Mouse (Mus musculus): ENCODE measurements around the gene Eef1akmt3. TPM values are rescaled to one million over a fixed set of nuclear protein-coding genes. Genes with fewer than 3 reads are reported as not detected.

Gene Eef1akmt3
- polyA plus RNA-seq, 1 experiment = 0.40 TPM

GRCm38 (mm10) chr10:126988513-126989165 is 52.7 kb downstream of the Eef1akmt3 start:
- TF ChIP-seq POLR2A (IDR thresholded peaks at IDR 0.05; ENCODE audit: borderline replicate concordance, extremely low read depth, insufficient read depth, insufficient read length, poor library complexity, severe bottlenecking) (no peak), CTCF (IDR thresholded peaks at IDR 0.05; ENCODE audit: borderline replicate concordance, extremely low read depth, insufficient read depth, insufficient read length) (no peak)

GRCm38 (mm10) chr10:126987183-126988118 is 53.9 kb downstream of the Eef1akmt3 start:
- DNase-seq (ENCODE audit: low read depth) = no peak
- no peak for TF ChIP-seq POLR2A (IDR thresholded peaks at IDR 0.05; ENCODE audit: borderline replicate concordance, extremely low read depth, insufficient read depth, insufficient read length, poor library complexity, severe bottlenecking)
- TF ChIP-seq CTCF (IDR thresholded peaks at IDR 0.05; ENCODE audit: borderline replicate concordance, extremely low read depth, insufficient read depth, insufficient read length) = no peak

More at GRCm38 (mm10) chr10:126988513-126989165, 52.7 kb downstream of the Eef1akmt3 start:
- no peak for DNase-seq (ENCODE audit: low read depth)

GRCm38 (mm10) chr10:126986541-126986961 is 54.8 kb downstream of the Eef1akmt3 start:
- DNase-seq (ENCODE audit: low read depth) = peak; percentile 87
- TF ChIP-seq CTCF (IDR thresholded peaks at IDR 0.05; ENCODE audit: borderline replicate concordance, extremely low read depth, insufficient read depth, insufficient read length) (no peak), POLR2A (IDR thresholded peaks at IDR 0.05; ENCODE audit: borderline replicate concordance, extremely low read depth, insufficient read depth, insufficient read length, poor library complexity, severe bottlenecking) (no peak)

GRCm38 (mm10) chr10:126985579-126985978 is 55.7 kb downstream of the Eef1akmt3 start:
- DNase-seq (ENCODE audit: low read depth) = no peak
- no peak for TF ChIP-seq CTCF (IDR thresholded peaks at IDR 0.05; ENCODE audit: borderline replicate concordance, extremely low read depth, insufficient read depth, insufficient read length)

- DNase-seq (ENCODE audit: low read depth) = no peak
- no peak for TF ChIP-seq POLR2A (IDR thresholded peaks at IDR 0.05; ENCODE audit: borderline replicate concordance, extremely low read depth, insufficient read depth, insufficient read length, poor library complexity, severe bottlenecking)
- no peak for TF ChIP-seq CTCF (IDR thresholded peaks at IDR 0.05; ENCODE audit: borderline replicate concordance, extremely low read depth, insufficient read depth, insufficient read length)
Measured at GRCm38 (mm10) chr10:126985127-126985526, 56.2 kb downstream of the Eef1akmt3 start.

- TF ChIP-seq CTCF (IDR thresholded peaks at IDR 0.05; ENCODE audit: borderline replicate concordance, extremely low read depth, insufficient read depth, insufficient read length) (no peak), POLR2A (IDR thresholded peaks at IDR 0.05; ENCODE audit: borderline replicate concordance, extremely low read depth, insufficient read depth, insufficient read length, poor library complexity, severe bottlenecking) (no peak)
- DNase-seq (ENCODE audit: low read depth) = peak; percentile 61
Measured at GRCm38 (mm10) chr10:126984189-126985004, 56.9 kb downstream of the Eef1akmt3 start.

GRCm38 (mm10) chr10:126983193-126983725 is 58.1 kb downstream of the Eef1akmt3 start:
- no peak for DNase-seq (ENCODE audit: low read depth)
- TF ChIP-seq POLR2A (IDR thresholded peaks at IDR 0.05; ENCODE audit: borderline replicate concordance, extremely low read depth, insufficient read depth, insufficient read length, poor library complexity, severe bottlenecking) (no peak), CTCF (IDR thresholded peaks at IDR 0.05; ENCODE audit: borderline replicate concordance, extremely low read depth, insufficient read depth, insufficient read length) (no peak)

GRCm38 (mm10) chr10:126981746-126982145 is 59.6 kb downstream of the Eef1akmt3 start:
- DNase-seq (ENCODE audit: low read depth) = no peak
- TF ChIP-seq CTCF (IDR thresholded peaks at IDR 0.05; ENCODE audit: borderline replicate concordance, extremely low read depth, insufficient read depth, insufficient read length) = no peak
- no peak for TF ChIP-seq POLR2A (IDR thresholded peaks at IDR 0.05; ENCODE audit: borderline replicate concordance, extremely low read depth, insufficient read depth, insufficient read length, poor library complexity, severe bottlenecking)

Other genes with a start within 250 kb of the Eef1akmt3 start
- gene Atp23, start 140.2 kb downstream of the Eef1akmt3 start, polyA plus RNA-seq (2012; rRNA removed) = 8.6 and 9.6 TPM in 2 replicates
- gene Ctdsp2, start 62.8 kb downstream of the Eef1akmt3 start, polyA plus RNA-seq (2012; rRNA removed) = 73.2 and 79.8 TPM in 2 replicates
- gene Avil, start 40.8 kb downstream of the Eef1akmt3 start, polyA plus RNA-seq (2012; rRNA removed) = 0.28 and 1.7 TPM in 2 replicates
- 41.2 and 52.3 TPM in 2 replicates for gene Tsfm, start 10.7 kb downstream of the Eef1akmt3 start, polyA plus RNA-seq (2012; rRNA removed)
- gene Mettl1, start 99 bp downstream of the Eef1akmt3 start, polyA plus RNA-seq (2012; rRNA removed) = 15.8 and 19.4 TPM in 2 replicates
- 0.63 and 0.97 TPM in 2 replicates for gene Cyp27b1, start 6.7 kb upstream of the Eef1akmt3 start, polyA plus RNA-seq (2012; rRNA removed)
- gene March9, start 18.7 kb upstream of the Eef1akmt3 start, polyA plus RNA-seq (2012; rRNA removed) = 35.9 and 51.7 TPM in 2 replicates
- 871 and 1,231 TPM in 2 replicates for gene Cdk4, start 22.0 kb upstream of the Eef1akmt3 start, polyA plus RNA-seq (2012; rRNA removed)
- 96.5 and 115 TPM in 2 replicates for gene Tspan31, start 28.8 kb upstream of the Eef1akmt3 start, polyA plus RNA-seq (2012; rRNA removed)
- gene Agap2, start 33.8 kb upstream of the Eef1akmt3 start, polyA plus RNA-seq (2012; rRNA removed) = 113 and 151 TPM in 2 replicates
- gene Os9, start 79.6 kb upstream of the Eef1akmt3 start, polyA plus RNA-seq (2012; rRNA removed) = 71.3 and 93.8 TPM in 2 replicates
- 48.7 and 72.4 TPM in 2 replicates for gene B4galnt1, start 123.7 kb upstream of the Eef1akmt3 start, polyA plus RNA-seq (2012; rRNA removed)
- 1.1 and 2.6 TPM in 2 replicates for gene Slc26a10, start 139.1 kb upstream of the Eef1akmt3 start, polyA plus RNA-seq (2012; rRNA removed)
- gene Arhgef25, start 148.6 kb upstream of the Eef1akmt3 start, polyA plus RNA-seq (2012; rRNA removed) = 66.7 and 98.2 TPM in 2 replicates
- 405 and 652 TPM in 2 replicates for gene Dtx3, start 154.2 kb upstream of the Eef1akmt3 start, polyA plus RNA-seq (2012; rRNA removed)
- 20.2 and 24.7 TPM in 2 replicates for gene Pip4k2c, start 170.1 kb upstream of the Eef1akmt3 start, polyA plus RNA-seq (2012; rRNA removed)
- 97.5 and 134 TPM in 2 replicates for gene Kif5a, start 221.8 kb upstream of the Eef1akmt3 start, polyA plus RNA-seq (2012; rRNA removed)
- gene Dctn2, start 224.9 kb upstream of the Eef1akmt3 start, polyA plus RNA-seq (2012; rRNA removed) = 326 and 373 TPM in 2 replicates
- gene Mbd6, start 247.5 kb upstream of the Eef1akmt3 start, polyA plus RNA-seq (2012; rRNA removed) = 39.2 and 67.3 TPM in 2 replicates